Mouse (Mus musculus): ENCODE results near the gene Samd10. TPM values are rescaled to one million over a fixed set of nuclear protein-coding genes. Genes with fewer than 3 reads are reported as not detected.

Samd10 gene
- polyA plus RNA-seq, 1 experiment, result 3.6 TPM

DNA sequence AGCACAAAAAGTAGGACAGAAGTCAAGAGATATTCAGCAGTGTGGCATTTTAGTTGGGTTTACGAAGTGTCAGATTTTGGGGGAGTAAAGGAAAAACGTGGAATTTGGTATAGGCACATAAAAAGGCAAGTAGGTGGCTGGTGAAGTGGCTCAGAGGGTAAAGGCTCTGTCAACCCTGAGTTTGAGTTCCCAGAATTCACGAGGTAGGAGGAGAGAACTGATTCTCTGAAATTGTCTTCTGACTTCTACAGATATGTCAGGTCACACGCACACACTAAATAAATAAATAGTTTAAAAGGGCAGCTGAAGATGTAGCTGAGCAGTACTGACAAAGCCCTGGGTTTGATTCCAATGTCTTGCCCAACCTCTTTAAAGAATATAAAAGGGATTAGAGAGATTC is 3.4 kb upstream of the Samd10 start:
- TF ChIP-seq POLR2A (IDR thresholded peaks at IDR 0.05; ENCODE audit: low read depth, low read length), result no peak
- no peak for TF ChIP-seq CTCF (IDR thresholded peaks at IDR 0.05; ENCODE audit: borderline replicate concordance, insufficient read depth, low read length)
- Histone ChIP-seq H3K4me3 (ENCODE audit: insufficient read depth, low read length) (no peak overlapping the region; the same call in 1 of the 2 replicates), H3K4me1 (ENCODE audit: control insufficient read depth, insufficient read depth, low read length) (peaks cover 3% of the 10 kb centered on the region; the same call in 1 of the 2 replicates), H3K27ac (ENCODE audit: insufficient read depth, low read length) (no peak overlapping the region)

DNA sequence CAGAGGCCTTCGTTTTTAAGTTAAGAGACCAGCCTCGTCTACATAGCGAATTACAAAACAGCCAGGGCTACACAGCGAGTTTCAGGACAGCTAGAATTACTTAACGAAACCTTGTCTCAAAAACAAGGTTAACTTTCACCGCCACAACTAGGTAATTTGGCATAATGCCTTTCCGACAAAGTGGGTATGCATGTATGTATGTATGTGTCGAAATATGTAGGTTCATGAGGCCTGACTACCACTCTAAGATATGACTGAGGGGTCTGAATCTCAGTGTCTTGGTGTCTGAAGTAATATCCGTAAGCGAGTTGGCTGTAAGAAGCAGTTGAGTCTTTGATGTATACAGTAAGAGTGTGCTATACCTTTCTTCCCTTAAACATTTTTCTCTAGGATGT is 2.7 kb upstream of the Samd10 start:
- TF ChIP-seq CTCF (IDR thresholded peaks at IDR 0.05; ENCODE audit: borderline replicate concordance, insufficient read depth, low read length), result no peak
- Histone ChIP-seq H3K4me3 (ENCODE audit: insufficient read depth, low read length) (peak overlapping the region; percentile 98), H3K4me1 (ENCODE audit: control insufficient read depth, insufficient read depth, low read length) (peaks cover 8% of the 10 kb centered on the region; the same call in 1 of the 2 replicates), H3K27ac (ENCODE audit: insufficient read depth, low read length) (no peak overlapping the region)

DNA sequence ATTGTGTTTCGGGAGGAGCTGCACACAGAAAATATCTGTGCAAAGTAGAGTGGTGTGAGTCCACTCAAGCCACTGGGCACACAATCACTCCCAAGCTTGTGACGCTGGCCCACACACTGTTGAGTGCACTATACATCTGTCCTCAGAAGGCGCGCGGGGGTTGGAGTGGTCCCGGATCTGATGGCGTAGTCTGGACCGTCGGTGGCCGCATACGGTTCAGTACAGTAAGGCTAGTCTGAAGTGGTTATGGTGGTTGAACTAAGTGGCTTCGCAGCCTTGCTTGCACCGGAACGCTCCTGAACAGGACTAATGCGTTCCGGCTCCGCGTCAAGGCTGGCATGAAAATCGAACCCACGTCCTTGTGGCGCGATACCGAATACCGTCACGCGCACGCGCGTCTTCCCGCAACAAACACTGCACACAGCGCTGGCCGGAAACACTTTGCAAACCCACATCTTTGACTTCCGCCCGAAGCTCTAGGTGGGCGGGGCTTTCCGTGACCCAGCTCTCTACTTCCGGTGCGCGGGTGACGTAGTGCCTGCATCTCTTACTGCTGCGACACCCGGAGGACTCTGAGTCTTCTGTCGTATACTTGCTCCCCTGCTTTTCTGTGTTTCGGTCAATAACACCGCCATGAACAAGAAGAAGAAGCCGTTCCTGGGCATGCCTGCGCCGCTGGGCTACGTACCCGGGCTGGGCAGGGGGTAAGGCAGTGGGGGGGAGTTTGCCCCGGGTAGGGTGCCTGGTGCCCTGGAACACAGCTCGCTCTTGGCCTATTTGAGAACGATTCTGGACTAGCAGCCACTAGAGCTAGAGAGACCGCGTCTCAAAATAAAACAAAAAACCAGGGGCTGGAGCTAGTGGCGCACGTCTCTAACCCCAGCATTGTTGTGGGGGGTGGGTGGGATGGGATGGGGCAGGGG is 2.1 kb upstream of the Samd10 start:
- no peak for TF ChIP-seq CTCF (IDR thresholded peaks at IDR 0.05; ENCODE audit: borderline replicate concordance, insufficient read depth, low read length)
- peak; percentile 90 for TF ChIP-seq POLR2A (IDR thresholded peaks at IDR 0.05; ENCODE audit: low read depth, low read length)
- Histone ChIP-seq H3K4me1 (ENCODE audit: control insufficient read depth, insufficient read depth, low read length) (peaks cover 8% of the 10 kb centered on the region; the same call in 1 of the 2 replicates), H3K27ac (ENCODE audit: insufficient read depth, low read length) (peak overlapping the region; percentile 17; the same call in 1 of the 2 replicates), H3K4me3 (ENCODE audit: insufficient read depth, low read length) (peak overlapping the region; percentile 98)

DNA sequence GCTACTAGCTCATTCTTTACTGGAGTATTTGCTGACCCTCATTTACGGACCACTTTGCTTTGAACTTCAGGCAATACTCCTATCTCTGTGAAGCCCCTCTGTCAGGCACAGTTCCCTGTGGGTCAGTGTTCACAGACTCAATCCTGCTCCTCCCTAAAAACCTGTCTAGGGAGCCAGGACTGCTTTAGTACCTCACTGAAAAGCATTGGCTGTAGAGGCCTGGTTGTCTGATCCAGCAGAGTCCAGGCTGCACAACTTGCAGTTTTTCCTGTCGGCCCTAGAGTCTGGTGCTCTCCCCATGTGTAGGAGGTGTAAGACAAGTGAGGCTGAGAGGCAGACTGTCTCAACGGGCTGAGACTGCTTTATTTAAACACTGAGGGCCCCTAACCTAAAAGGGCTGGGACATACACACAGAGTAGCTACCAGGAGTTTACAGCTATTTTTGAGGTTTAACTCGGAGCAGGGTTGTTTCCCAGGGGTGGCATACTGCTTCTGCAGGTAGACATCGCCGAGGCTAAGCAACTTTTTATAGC is 1.3 kb upstream of the Samd10 start:
- peak overlapping the region; percentile 40; the same call in 1 of the 2 replicates for H3K4me3 ChIP-seq (ENCODE audit: insufficient read depth, low read length)
- TF ChIP-seq POLR2A (IDR thresholded peaks at IDR 0.05; ENCODE audit: low read depth, low read length), result no peak
- no peak for TF ChIP-seq CTCF (IDR thresholded peaks at IDR 0.05; ENCODE audit: borderline replicate concordance, insufficient read depth, low read length)
- H3K27ac ChIP-seq (ENCODE audit: insufficient read depth, low read length), result no peak overlapping the region
- H3K4me1 ChIP-seq (ENCODE audit: control insufficient read depth, insufficient read depth, low read length), result peaks cover 8% of the 10 kb centered on the region; the same call in 1 of the 2 replicates

DNA sequence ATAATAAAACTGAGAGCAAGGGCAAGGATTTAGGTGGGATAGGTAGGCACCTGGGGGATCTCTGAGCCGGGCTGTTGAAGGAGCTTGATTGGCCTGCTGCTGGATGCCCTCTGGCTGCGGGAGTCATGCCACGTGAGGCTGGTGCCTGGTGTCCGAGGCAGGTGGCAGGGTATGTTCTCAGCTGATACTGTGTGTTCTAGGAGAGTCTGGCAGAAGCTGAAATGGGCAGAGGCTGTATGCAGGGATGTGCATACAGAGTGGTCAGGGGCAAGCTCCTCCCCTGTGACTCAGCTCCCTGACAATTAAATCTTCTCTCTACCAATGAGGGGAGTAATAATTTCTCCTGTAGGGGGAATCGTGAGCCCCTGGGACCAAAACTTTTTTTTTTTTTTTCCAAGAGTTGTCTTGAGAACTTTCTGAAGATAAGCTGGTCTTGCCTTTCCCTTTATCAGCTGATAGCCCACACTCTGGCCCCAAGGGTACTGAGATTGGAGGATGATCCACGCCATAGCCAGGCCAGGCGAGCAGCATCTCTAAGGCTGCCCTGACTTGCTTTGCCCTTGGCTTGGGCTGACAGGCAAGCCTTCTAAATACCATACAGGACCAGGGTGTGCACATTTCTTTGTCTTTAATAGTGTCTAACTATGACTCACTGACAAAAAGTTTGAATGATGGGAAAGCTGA is 1.5 kb downstream of the Samd10 start:
- peaks cover 8% of the 10 kb centered on the region; the same call in 1 of the 2 replicates for H3K4me1 ChIP-seq (ENCODE audit: control insufficient read depth, insufficient read depth, low read length)
- no peak overlapping the region for H3K4me3 ChIP-seq (ENCODE audit: insufficient read depth, low read length)
- no peak overlapping the region for H3K27ac ChIP-seq (ENCODE audit: insufficient read depth, low read length)
- no peak for TF ChIP-seq CTCF (IDR thresholded peaks at IDR 0.05; ENCODE audit: borderline replicate concordance, insufficient read depth, low read length)
- TF ChIP-seq POLR2A (IDR thresholded peaks at IDR 0.05; ENCODE audit: low read depth, low read length), result 0 out of 2 replicates have a peak, but pooled peaks have one; percentile 14

DNA sequence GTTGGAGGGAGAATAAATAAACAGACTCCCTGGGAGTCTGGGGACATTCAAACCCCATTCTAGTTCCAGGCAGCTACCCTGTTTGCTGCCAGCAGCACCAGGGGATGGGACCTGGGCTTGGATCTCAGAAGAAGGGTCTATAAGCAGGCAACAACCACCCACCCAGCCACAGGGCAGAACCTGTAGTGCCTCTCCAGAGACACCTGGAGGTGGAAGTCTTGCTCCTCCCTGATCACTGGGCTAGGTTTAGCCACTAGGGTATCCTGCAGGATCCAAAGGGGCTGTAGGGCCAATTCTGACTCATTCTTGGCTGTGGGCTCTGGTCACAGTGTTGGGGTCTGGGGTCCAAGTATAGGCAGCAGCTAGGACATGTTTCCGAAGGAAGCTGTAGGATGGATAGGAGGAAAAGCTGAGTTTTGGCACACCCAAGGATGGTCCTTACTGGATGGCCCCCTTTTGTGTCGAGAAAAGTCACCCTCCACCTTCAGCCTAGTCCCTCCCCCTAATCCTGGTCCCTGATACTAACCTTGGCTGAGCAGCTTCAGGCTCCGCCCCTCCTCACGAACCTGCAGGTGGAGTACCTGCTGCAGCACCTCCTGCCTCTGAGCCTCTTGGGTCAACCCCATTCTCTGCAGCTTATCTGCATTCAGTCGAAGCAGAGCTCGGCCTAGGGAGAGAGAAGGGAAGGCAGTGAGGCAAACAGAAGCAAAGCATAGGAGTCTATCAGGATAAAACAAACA is 2.6 kb downstream of the Samd10 start:
- TF ChIP-seq CTCF (IDR thresholded peaks at IDR 0.05; ENCODE audit: borderline replicate concordance, insufficient read depth, low read length), result no peak
- TF ChIP-seq POLR2A (IDR thresholded peaks at IDR 0.05; ENCODE audit: low read depth, low read length), result no peak
- Histone ChIP-seq H3K27ac (ENCODE audit: insufficient read depth, low read length) (no peak overlapping the region), H3K4me3 (ENCODE audit: insufficient read depth, low read length) (no peak overlapping the region), H3K4me1 (ENCODE audit: control insufficient read depth, insufficient read depth, low read length) (peaks cover 8% of the 10 kb centered on the region)

DNA sequence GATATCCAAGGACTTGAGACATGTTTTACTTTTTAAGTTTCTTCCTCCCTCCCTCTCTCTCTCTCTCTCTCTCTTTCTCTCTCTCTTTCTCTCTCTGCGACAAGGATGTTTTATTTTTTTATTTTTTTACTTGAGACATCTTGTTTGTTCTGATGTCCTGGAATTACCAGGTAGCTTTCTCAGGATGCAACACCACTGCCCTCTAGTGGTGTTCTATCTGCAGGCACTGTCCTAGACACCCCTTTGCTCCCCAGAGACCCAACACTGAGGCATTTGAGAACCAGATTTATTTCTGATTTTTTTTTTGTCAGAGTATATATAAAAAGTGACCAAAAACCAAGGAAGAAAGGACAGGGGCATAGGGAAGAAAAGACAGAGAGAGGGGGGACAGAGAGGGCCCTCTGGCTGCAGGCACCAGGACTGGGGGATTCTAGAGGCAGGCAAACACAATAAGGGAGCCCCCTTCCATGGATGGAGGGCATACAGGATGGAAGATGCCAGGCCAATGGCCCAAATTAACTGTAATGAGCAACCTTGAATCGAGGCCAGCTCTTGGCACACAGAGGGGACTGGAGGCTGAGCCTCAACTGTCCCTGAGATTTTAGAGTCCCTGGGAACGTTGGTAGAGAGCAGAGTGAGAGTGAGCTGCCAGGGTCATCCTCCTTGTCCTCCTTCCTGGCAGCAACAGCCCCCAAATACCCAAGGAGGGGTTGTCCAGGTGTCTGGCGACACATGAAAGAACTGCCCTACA is 3.9 kb downstream of the Samd10 start:
- Histone ChIP-seq H3K4me3 (ENCODE audit: insufficient read depth, low read length) (no peak overlapping the region), H3K27ac (ENCODE audit: insufficient read depth, low read length) (no peak overlapping the region), H3K4me1 (ENCODE audit: control insufficient read depth, insufficient read depth, low read length) (peaks cover 11% of the 10 kb centered on the region)
- TF ChIP-seq POLR2A (IDR thresholded peaks at IDR 0.05; ENCODE audit: low read depth, low read length), result no peak
- TF ChIP-seq CTCF (IDR thresholded peaks at IDR 0.05; ENCODE audit: borderline replicate concordance, insufficient read depth, low read length), result 0 out of 2 replicates have a peak, but pooled peaks have one; percentile 13

DNA sequence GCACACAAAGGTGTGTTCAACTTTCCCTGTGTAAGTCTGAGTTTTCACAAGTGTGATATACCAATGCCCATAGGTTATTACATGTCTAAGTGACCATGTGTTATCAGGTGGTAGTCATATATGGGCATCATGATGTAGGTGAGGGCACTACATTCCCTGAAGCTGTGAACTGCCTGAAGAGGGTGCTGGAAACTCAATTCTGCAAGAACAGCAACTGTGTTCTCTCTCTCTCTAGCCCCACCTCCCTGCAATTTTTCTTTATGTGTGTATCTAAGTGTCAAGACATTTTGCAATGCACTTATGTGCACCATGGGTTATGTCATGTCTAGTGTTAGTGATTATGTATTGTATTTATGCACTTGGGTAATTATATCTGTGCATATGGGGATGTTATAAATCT is 5.1 kb downstream of the Samd10 start:
- Histone ChIP-seq H3K27ac (ENCODE audit: insufficient read depth, low read length) (no peak overlapping the region), H3K4me3 (ENCODE audit: insufficient read depth, low read length) (no peak overlapping the region), H3K4me1 (ENCODE audit: control insufficient read depth, insufficient read depth, low read length) (peaks cover 11% of the 10 kb centered on the region)
- TF ChIP-seq POLR2A (IDR thresholded peaks at IDR 0.05; ENCODE audit: low read depth, low read length) (no peak), CTCF (IDR thresholded peaks at IDR 0.05; ENCODE audit: borderline replicate concordance, insufficient read depth, low read length) (no peak)
